Mouse (Mus musculus) hindbrain, embryonic 10.5 days (tissue): Measurements from ENCODE around the gene Mphosph9. TPM values are rescaled to one million over a fixed set of nuclear protein-coding genes. Genes with fewer than 3 reads are reported as not detected.
"Not testable (repeated sequence)": the region's sequence is repeated elsewhere in the genome, so short reads cannot be mapped to it uniquely, and the experiment has no call there.

ENCODE experiments used
- DNase-seq: peaks from one replicate; pipeline ENCODE4 v3.0.0-alpha.2; 2017; ENCODE audit warnings: low spot score
- H3K27ac ChIP-seq: fragments of 300-500 bp; sonication (generic); 2 replicates; pipeline ENCODE4 v1.5.1; 2016; ENCODE audit warnings: mild to moderate bottlenecking, moderate library complexity
- H3K27me3 ChIP-seq: fragments of 300-500 bp; sonication (generic); 2 replicates; pipeline ENCODE4 v1.6.1; 2016; ENCODE audit warnings: mild to moderate bottlenecking; ENCODE audit not compliant: poor library complexity, insufficient read depth, severe bottlenecking
- H3K36me3 ChIP-seq: fragments of 300-500 bp; sonication (generic); 2 replicates; pipeline ENCODE4 v1.6.1; 2016; ENCODE audit warnings: mild to moderate bottlenecking, moderate library complexity
- H3K4me1 ChIP-seq: fragments of 300-500 bp; sonication (generic); replicated peaks from 2 replicates; pipeline ENCODE4 v1.6.1; 2016; ENCODE audit warnings: mild to moderate bottlenecking
- H3K4me3 ChIP-seq: fragments of 300-500 bp; sonication (generic); 2 replicates; pipeline ENCODE4 v1.5.1; 2016; ENCODE audit warnings: mild to moderate bottlenecking, moderate library complexity
- H3K9me3 ChIP-seq: fragments of 300-500 bp; sonication (generic); 2 replicates; pipeline ENCODE4 v1.6.1; 2016; ENCODE audit warnings: mild to moderate bottlenecking, moderate library complexity
- WGBS: fragments of 180-500 bp; shearing (Covaris S2); methylation state at CpG from one replicate; pipeline ENCODE4 v1.1.7; 2016; 5-methylcytosine and 5-hydroxymethylcytosine counted together
- polyA plus RNA-seq: library from polyadenylated mRNA; unstranded; fragments of >200 nt; fragmentation: Nextera tagmentation; extraction: Ambion mirVana; gene quantifications from 2 replicates; pipeline ENCODE4 v1.2.1, GENCODE M21; 2016

Gene Mphosph9
- 17.3 and 19.3 TPM in 2 replicates for polyA plus RNA-seq

DNA sequence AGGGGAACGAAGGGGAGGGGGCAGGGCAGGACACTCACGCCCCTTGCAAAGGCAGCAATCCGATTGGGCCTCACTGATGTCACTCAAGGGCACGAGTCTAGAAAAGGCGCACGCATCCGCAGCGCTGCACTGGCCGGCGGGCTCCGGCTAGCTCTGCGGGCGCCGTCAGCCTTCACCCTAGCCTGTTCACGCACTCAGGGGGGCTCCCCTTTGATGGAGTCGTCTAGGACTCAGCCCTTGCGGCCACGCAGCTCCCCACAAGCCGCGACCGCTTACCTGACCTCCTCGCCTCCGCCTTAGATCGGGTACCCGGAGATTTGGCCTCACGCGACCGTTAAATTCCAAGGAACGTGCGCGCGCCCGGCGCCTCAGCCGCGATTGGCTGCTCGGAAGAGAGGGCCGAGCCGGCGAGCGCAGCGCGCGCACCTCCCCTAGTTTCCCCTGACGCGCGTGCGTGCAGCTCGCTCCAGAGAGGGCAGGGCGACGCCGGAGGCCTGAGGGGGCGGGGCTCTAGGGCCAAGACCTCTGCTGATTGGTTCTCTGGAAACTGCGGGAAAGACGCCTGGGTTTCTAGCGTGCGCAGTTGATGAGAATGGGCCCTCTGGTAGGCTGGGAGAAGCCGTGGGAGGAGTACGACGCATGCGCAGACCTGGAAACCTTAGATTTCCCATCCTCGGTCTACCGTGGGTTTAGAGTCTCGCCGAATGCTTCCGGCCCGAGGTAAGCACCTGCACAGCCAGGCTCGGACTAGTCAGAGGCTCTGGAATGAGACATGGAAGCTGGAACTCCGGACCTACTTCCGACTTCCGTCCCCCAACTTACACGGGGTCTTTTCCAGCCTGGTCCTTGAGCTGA lies at the start of gene Mphosph9, which contains the start of gene 2810006K23Rik:
Gene Mphosph9, minus strand, starts transcription at position 463 of the 855 bp plus-strand sequence.
Gene 2810006K23Rik, plus strand, starts transcription at position 580 of the 855 bp plus-strand sequence.
- H3K27me3 ChIP-seq = no peaks in the 10 kb centered on the region
- peak within 1 kb of the TSS; percentile 79 for H3K4me3 ChIP-seq
- peak within 1 kb of the TSS; percentile 99 for H3K27ac ChIP-seq
- H3K36me3 ChIP-seq = peaks cover 26% of the 10 kb centered on the region
- DNase-seq = peak; percentile 100
- WGBS = under 1% methylated on average over 72 of the region's 72 CpGs
- H3K4me1 ChIP-seq = peaks cover 25% of the 10 kb centered on the region
- no peaks in the 10 kb centered on the region for H3K9me3 ChIP-seq

GRCm38 (mm10) chr5:124377149-124377548 lies 49.4 kb upstream of the Mphosph9 start:
- no peak overlapping the region for H3K4me3 ChIP-seq
- H3K4me1 ChIP-seq = no peaks in the 10 kb centered on the region
- no peak overlapping the region for H3K27ac ChIP-seq
- H3K27me3 ChIP-seq = no peaks in the 10 kb centered on the region
- WGBS = 96% methylated on average over 4 of the region's 4 CpGs
- peaks cover 98% of the 10 kb centered on the region for H3K36me3 ChIP-seq
- H3K9me3 ChIP-seq = no peaks in the 10 kb centered on the region
- no peak for DNase-seq

DNA sequence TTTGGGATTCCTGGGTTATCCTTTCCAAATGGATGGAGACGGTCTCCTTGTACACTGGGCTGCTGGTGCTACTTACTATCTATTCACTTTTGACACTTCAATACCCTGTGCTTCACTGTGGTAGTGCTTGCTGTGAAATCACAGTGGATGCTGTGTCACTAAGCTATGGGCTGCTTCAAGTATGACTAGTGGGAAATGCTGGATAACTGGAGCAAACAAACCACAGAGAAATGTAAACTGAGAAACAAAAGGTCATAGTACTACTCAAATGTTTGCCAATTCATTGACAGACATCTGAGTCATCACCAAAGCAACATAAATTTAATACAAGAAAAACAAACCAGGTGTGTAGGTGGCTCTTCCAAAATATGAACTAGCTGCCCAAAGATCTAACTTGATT lies 48.6 kb upstream of the Mphosph9 start:
- no peak overlapping the region for H3K4me3 ChIP-seq
- DNase-seq = no peak
- no peaks in the 10 kb centered on the region for H3K4me1 ChIP-seq
- H3K36me3 ChIP-seq = peaks cover 98% of the 10 kb centered on the region
- H3K9me3 ChIP-seq = no peaks in the 10 kb centered on the region
- no peak overlapping the region for H3K27ac ChIP-seq
- no peaks in the 10 kb centered on the region for H3K27me3 ChIP-seq
- WGBS = 96% methylated on average over 1 of the region's 1 CpGs

DNA sequence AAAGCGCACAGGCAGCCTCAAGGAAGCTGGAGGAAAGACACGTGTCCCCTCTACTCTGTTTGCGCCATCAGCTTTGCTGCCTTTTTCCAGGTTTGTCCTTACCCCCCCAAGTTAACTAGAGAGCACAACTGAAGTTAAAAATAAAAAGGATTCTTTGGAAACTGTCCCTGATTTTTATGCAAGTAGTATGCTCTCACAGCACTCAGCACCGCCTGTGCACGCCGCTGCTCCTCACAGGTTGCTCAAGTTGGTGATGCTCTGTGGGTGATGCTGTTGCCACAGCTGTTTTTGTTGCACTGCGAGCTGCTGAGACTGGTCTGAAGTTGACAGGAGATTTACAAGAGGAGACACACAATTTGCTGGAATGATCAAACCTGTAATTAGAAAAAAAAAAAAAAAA lies 46.5 kb upstream of the Mphosph9 start:
- Histone ChIP-seq H3K27ac (no peak overlapping the region), H3K27me3 (no peaks in the 10 kb centered on the region), H3K36me3 (peaks cover 98% of the 10 kb centered on the region), H3K9me3 (no peaks in the 10 kb centered on the region), H3K4me3 (no peak overlapping the region), H3K4me1 (no peaks in the 10 kb centered on the region)
- WGBS = 97% methylated on average over 7 of the region's 7 CpGs
- DNase-seq = no peak

DNA sequence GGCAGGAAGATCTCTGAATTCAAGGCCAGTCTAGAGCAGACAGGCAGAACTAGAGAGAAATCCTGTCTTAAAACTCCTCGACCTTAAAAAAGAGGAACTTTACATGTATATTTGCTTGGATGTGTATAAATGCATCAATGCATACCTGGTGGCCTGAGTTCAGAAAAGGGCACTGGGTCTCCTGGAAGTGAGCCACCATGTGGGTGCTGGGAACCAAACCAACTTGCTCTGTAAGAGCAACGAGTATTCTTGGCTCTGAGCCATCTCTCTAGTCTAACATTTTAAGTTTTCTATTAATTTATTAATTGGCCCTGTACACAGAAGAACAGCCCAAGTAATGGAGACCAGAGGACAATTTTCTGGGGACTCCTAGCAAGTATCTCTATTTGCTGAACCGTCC lies 38.9 kb upstream of the Mphosph9 start:
- Histone ChIP-seq H3K9me3 (no peaks in the 10 kb centered on the region), H3K4me1 (no peaks in the 10 kb centered on the region; the same call in 1 of the 2 replicates), H3K27ac (no peak overlapping the region), H3K27me3 (no peaks in the 10 kb centered on the region), H3K4me3 (no peak overlapping the region), H3K36me3 (peaks cover 42% of the 10 kb centered on the region)
- 89% methylated on average over 3 of the region's 3 CpGs for WGBS
- DNase-seq = no peak

DNA sequence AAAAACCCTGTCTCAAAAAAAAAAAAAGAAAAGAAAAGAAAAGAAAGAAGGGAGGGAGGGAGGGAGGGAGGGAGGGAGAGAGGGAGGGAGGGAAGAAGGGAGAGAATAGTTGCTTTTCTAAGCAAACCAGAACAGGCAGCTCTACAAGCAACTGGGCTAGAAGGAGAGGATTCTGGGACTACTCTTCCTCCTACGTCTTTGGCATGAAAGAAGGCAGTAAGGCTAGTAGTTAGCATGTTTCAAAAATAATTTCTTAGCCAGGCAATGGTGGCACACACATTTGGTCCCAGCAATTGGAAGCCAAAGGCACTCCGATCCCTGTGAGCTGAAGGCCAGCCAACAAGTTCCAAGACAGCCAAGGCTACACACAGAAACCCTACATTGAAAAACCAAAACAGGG lies 38.0 kb upstream of the Mphosph9 start:
- H3K4me1 ChIP-seq = no peaks in the 10 kb centered on the region; the same call in 1 of the 2 replicates
- peaks cover 33% of the 10 kb centered on the region for H3K36me3 ChIP-seq
- H3K27ac ChIP-seq = no peak overlapping the region
- H3K4me3 ChIP-seq = no peak overlapping the region
- no peaks in the 10 kb centered on the region for H3K27me3 ChIP-seq
- H3K9me3 ChIP-seq = no peaks in the 10 kb centered on the region
- 88% methylated on average over 2 of the region's 2 CpGs for WGBS
- DNase-seq = no peak

DNA sequence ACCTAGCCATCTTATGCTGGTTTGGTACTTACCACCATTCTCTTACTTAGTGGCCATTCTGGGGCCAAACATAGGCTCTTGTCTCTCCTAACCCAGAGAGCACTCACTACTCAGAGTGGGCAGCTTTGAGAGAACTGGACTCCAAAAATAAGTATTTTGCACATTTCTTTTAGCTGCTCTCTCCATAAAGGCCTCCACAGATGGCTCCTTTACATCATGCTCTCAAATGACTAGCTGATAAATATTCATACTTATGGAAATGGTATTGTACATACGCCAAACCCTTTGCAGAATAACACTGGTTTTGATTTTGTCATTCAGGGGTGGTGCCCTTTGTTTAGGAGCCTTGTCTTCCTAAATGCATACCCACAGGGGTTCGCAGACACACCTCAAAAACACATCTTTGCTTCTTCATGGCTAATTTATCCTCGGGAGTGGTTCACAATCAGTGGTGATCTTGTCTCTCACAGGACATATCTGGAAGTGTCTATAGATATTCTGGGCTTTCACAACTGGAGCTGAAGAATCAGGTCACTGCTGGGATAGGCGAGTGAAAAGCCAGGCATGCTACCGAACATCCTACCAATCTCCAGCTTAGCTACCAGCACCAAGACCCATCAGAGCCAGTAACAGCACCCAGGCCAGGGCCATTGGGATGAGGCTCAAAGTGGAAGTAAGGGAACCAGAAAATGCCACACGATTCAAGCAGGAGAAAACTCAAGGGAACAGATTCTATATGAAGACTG lies 36.6 kb upstream of the Mphosph9 start:
- no peaks in the 10 kb centered on the region for H3K9me3 ChIP-seq
- H3K4me3 ChIP-seq = no peak overlapping the region
- H3K27me3 ChIP-seq = no peaks in the 10 kb centered on the region
- no peaks in the 10 kb centered on the region; the same call in 1 of the 2 replicates for H3K4me1 ChIP-seq
- H3K27ac ChIP-seq = no peak overlapping the region
- 86% methylated on average over 6 of the region's 6 CpGs for WGBS
- peaks cover 19% of the 10 kb centered on the region for H3K36me3 ChIP-seq
- DNase-seq = no peak

- not testable (repeated sequence) for H3K4me1 ChIP-seq, H3K9me3 ChIP-seq, H3K4me3 ChIP-seq, DNase-seq, H3K36me3 ChIP-seq, H3K27me3 ChIP-seq, H3K27ac ChIP-seq
- WGBS = 92% methylated on average over 5 of the region's 5 CpGs
Observed at GRCm38 (mm10) chr5:124362982-124363381, 35.2 kb upstream of the Mphosph9 start, which contains the start of gene Cdk2ap1. TSS of gene Cdk2ap1 (minus strand) at chr5:124363082.

DNA sequence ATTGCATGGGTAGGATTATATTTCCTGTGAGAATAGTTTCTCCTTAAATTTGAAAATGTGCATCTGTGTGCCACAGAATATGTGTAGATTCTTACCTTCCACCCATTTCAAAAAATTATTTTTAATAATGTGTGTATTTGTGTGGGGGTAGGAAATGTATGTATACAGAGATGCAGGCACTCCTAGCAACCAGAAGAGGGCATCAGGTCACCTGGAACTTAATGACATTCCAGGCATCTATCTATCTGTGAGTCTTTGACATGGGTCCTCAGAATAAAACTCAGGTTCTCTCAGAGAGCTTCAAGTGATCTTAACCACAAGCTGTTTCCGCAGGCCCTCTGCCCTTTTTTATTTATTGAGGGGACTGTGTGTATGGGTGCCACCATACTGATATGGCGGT lies 31.9 kb upstream of the Mphosph9 start:
- H3K4me3 ChIP-seq = no peak overlapping the region
- 83% methylated on average over 2 of the region's 2 CpGs for WGBS
- H3K4me1 ChIP-seq = peaks cover 5% of the 10 kb centered on the region
- H3K9me3 ChIP-seq = no peaks in the 10 kb centered on the region
- no peak overlapping the region for H3K27ac ChIP-seq
- no peaks in the 10 kb centered on the region for H3K36me3 ChIP-seq
- no peak for DNase-seq
- no peaks in the 10 kb centered on the region for H3K27me3 ChIP-seq

DNA sequence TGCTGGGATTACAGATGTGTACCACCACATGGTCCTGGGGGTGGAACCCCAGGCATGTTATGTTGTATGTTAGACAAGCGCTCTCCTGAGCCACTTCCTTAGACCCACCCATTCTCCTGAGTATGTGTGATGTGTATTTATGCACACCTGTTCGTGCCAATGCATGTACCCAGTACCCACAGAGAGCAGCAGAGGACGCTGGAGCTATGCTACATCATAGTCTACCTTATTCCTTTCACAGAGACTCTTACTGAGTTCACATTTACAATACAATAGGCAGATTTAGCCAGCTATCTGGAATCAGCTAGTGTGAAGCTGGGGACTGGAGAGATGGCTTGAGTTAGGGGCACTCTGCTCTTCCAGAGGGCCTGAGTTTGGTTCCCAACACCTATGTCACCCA lies 28.9 kb upstream of the Mphosph9 start:
- H3K36me3 ChIP-seq = no peaks in the 10 kb centered on the region
- no peaks in the 10 kb centered on the region for H3K9me3 ChIP-seq
- H3K4me3 ChIP-seq = no peak overlapping the region
- no peaks in the 10 kb centered on the region for H3K27me3 ChIP-seq
- no peak overlapping the region for H3K27ac ChIP-seq
- no peak for DNase-seq
- 48% methylated on average over 3 of the region's 3 CpGs for WGBS
- peaks cover 11% of the 10 kb centered on the region for H3K4me1 ChIP-seq

DNA sequence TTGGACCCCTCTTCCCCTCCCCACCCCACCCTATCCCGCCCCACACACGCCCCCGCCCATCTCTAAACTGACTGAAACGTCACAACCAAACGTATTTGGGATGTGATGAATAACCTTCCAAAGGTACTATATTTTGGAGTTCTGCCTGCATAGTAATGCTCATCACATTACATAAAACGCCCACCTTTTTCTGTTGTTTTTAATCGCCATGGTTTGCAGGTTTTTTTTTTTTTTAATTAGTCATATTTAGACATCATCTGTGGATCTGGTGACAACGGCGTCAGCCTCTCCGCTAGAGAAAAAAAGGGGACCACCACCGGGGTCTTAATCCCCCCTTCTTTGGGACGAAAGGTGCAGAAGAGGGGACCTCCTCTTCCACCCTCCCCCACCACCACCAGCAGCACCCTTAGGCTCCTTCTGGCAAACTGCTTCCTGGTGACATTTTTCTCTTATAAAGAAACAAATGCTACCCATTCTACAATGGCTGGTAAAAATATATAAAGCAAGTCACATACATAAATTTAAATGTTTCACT lies 27.7 kb upstream of the Mphosph9 start:
- WGBS = 2% methylated on average over 12 of the region's 12 CpGs
- peak overlapping the region; percentile 100 for H3K27ac ChIP-seq
- no peak for DNase-seq

GRCm38 (mm10) chr5:124354574-124355424 lies 27.0 kb upstream of the Mphosph9 start:
- DNase-seq = peak; percentile 60
- no peaks in the 10 kb centered on the region for H3K27me3 ChIP-seq
- H3K4me3 ChIP-seq = peak overlapping the region; percentile 99
- H3K36me3 ChIP-seq = peaks cover 17% of the 10 kb centered on the region
- H3K27ac ChIP-seq = peak overlapping the region; percentile 100
- WGBS = under 1% methylated on average over 57 of the region's 60 CpGs
- peaks cover 30% of the 10 kb centered on the region for H3K4me1 ChIP-seq
- no peaks in the 10 kb centered on the region for H3K9me3 ChIP-seq

More for the DNA sequence above, 27.7 kb upstream of the Mphosph9 start:
- H3K4me3 ChIP-seq = peak overlapping the region; percentile 99
- H3K27me3 ChIP-seq = no peaks in the 10 kb centered on the region
- H3K4me1 ChIP-seq = peaks cover 23% of the 10 kb centered on the region
- H3K36me3 ChIP-seq = peaks cover 10% of the 10 kb centered on the region
- no peaks in the 10 kb centered on the region for H3K9me3 ChIP-seq
